Mouse (Mus musculus) limb, embryonic 10.5 days (tissue): ENCODE measurements at regions not wholly inside any gene's neighbourhood (a gene's known extent, or its start where the extent isn't known, plus 50 kb on each side); places are given as distances from the start of the nearest gene placed in this dataset.

ENCODE experiments used
- DNase-seq: peaks from one replicate; pipeline ENCODE4 v3.0.0-alpha.2; 2017; ENCODE audit warnings: low spot score
- H3K27ac ChIP-seq: fragments of 300-500 bp; sonication (generic); 2 replicates; pipeline ENCODE4 v1.5.1; 2016; ENCODE audit warnings: mild to moderate bottlenecking
- H3K27me3 ChIP-seq: fragments of 300-500 bp; sonication (generic); 2 replicates; pipeline ENCODE4 v1.6.1; 2016; ENCODE audit warnings: low read depth, mild to moderate bottlenecking; ENCODE audit not compliant: poor library complexity, severe bottlenecking
- H3K36me3 ChIP-seq: fragments of 300-500 bp; sonication (generic); 2 replicates; pipeline ENCODE4 v1.6.1; 2016; ENCODE audit warnings: mild to moderate bottlenecking, moderate library complexity
- H3K4me1 ChIP-seq: fragments of 300-500 bp; sonication (generic); 2 replicates; pipeline ENCODE4 v1.6.1; 2016
- H3K4me3 ChIP-seq: fragments of 300-500 bp; sonication (generic); 2 replicates; pipeline ENCODE4 v1.5.1; 2016; ENCODE audit warnings: mild to moderate bottlenecking, moderate library complexity
- H3K9me3 ChIP-seq: fragments of 300-500 bp; sonication (generic); replicated peaks from 2 replicates; pipeline ENCODE4 v1.6.1; 2016; ENCODE audit warnings: mild to moderate bottlenecking
- WGBS: fragments of 180-500 bp; shearing (Covaris S2); methylation state at CpG from one replicate; pipeline ENCODE4 v1.1.7; 2016; 5-methylcytosine and 5-hydroxymethylcytosine counted together

DNA sequence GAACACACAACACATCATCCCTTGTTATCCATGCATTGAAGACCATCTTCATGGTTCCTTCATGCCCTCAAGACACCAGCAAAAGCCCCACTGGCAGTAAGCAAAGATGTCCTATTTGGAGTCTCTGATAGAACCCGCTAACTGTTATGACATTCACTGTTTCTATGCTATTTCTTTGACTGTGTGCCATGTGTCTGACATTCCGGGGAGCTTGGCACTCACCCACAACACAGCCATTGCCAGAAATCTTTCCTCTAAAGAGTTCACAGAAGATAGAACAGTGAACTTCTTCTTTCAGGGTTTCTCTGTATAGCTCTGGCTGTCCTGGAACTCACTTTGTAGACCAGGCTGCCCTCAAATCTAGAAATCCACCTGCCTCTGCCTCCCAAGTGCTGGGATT lies 261.2 kb downstream of the Setd4 start:
- H3K27me3 ChIP-seq: no peaks in the 10 kb centered on the region
- no peak overlapping the region for H3K27ac ChIP-seq
- H3K4me3 ChIP-seq: no peak overlapping the region
- no peak for DNase-seq
- H3K4me1 ChIP-seq: peaks cover 14% of the 10 kb centered on the region; the same call in 1 of the 2 replicates
- WGBS: 94% methylated on average over 2 of the region's 2 CpGs
- H3K36me3 ChIP-seq: no peaks in the 10 kb centered on the region
- H3K9me3 ChIP-seq: no peaks in the 10 kb centered on the region

DNA sequence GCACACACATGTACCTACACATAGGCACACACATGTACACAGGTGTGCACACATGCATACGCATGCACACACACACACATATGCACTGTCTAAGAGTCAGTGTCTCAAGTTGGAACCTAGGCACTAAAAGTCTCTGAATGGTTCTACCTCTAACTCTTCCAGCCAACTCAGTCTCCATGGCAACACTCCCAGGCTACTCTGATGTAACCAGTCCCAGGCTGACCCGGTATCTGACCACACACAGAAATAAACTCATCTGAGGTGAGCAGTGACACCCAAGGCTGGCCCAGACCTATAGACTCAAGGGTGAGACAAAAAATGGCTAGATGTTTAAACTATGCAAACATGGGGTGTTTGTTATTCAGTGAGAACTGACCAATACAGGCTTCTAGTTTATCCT lies 262.1 kb downstream of the Setd4 start:
- 97% methylated on average over 2 of the region's 2 CpGs for WGBS
- peaks cover 14% of the 10 kb centered on the region; the same call in 1 of the 2 replicates for H3K4me1 ChIP-seq

DNA sequence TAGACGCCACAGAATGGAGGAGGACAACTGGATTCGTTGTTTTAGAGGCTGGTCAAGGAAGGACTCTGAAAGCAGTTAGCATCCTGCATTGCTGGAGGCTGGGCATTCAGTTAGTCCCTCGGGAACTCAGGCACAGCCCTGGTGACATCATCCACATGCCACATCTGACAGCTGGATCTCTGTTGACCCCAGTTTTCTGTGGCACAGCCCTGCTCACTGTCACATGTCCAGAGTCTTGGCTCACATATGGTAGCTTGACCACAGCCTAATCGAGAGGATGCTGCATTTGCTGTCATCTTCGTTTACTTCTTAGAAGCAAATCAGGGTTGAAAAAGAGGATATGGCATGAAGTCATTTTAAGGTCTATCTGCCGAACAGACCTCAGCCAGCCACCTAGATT lies 265.1 kb downstream of the Setd4 start:
- Histone ChIP-seq H3K27me3 (no peaks in the 10 kb centered on the region), H3K36me3 (no peaks in the 10 kb centered on the region), H3K4me1 (peaks cover 10% of the 10 kb centered on the region; the same call in 1 of the 2 replicates), H3K27ac (no peak overlapping the region), H3K9me3 (no peaks in the 10 kb centered on the region), H3K4me3 (no peak overlapping the region)
- 83% methylated on average over 6 of the region's 6 CpGs for WGBS
- no peak for DNase-seq

More for the DNA sequence above, 262.1 kb downstream of the Setd4 start:
- H3K27me3 ChIP-seq: no peaks in the 10 kb centered on the region
- no peak for DNase-seq
- no peaks in the 10 kb centered on the region for H3K36me3 ChIP-seq
- no peak overlapping the region for H3K27ac ChIP-seq
- no peak overlapping the region for H3K4me3 ChIP-seq
- H3K9me3 ChIP-seq: no peaks in the 10 kb centered on the region

DNA sequence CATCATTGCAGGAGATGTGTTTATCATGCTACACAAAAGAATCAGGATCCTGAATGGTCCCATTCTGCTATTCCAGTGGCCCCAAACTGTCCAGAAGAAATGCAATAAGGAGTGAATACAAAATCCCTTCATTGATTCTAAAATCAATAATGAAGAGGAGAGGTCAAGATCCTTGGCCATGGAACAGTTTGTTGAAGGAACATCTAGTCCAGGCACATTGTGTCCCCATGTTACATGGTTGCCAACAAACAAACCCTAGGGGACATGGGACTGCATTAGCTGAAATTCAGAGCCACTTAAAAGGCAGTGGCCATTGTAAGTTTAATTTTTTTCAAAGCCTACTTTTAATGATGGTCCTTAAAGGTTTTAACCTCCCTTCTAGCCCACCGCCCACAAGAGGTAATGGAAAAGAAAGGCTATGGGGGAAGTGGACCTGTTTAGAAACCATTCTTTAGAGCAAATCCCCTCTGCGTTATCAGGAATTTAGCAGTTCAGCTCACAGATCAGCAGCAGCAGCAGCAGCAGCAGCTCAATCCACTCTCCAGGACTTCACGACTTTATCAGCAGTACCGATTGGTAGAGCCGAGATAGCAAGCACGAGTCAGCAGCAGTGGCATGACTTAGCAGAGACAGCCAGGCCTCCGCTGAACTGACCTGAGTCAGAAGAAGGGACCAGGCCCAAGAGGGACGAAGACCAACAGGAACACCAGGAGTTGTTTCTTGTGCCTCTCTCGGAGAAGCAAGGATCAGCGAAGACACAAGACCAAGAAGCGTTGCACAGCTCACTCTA lies 268.3 kb downstream of the Setd4 start:
- Histone ChIP-seq H3K4me3 (no peak overlapping the region), H3K27ac (no peak overlapping the region), H3K4me1 (peaks cover 4% of the 10 kb centered on the region; the same call in 1 of the 2 replicates), H3K36me3 (no peaks in the 10 kb centered on the region), H3K9me3 (no peaks in the 10 kb centered on the region), H3K27me3 (peaks cover 14% of the 10 kb centered on the region; the same call in 1 of the 2 replicates)
- no peak for DNase-seq
- WGBS: 88% methylated on average over 11 of the region's 11 CpGs

DNA sequence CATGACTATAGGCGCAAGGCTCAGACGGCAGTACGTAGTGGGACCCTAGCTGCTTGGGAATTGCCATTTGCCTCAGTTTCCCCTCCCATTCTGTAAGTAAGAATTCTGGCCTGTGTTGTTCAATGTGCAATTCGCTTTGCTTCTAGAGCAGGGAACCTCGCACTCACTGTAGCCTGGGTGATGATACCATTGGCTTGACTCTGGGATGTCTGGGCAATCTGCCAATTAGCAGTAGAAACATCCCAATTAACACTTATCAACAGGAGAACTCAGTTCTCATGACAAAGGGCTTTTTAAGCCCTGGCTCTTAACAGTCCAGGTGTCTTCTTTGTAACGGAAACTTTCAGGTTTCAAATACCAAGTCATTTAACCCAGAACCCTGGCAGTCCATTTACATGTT lies 270.2 kb downstream of the Setd4 start:
- Histone ChIP-seq H3K4me1 (peaks cover 17% of the 10 kb centered on the region), H3K4me3 (no peak overlapping the region), H3K27me3 (peaks cover 21% of the 10 kb centered on the region), H3K36me3 (no peaks in the 10 kb centered on the region), H3K9me3 (no peaks in the 10 kb centered on the region), H3K27ac (no peak overlapping the region)
- WGBS: 87% methylated on average over 6 of the region's 6 CpGs
- DNase-seq: no peak

DNA sequence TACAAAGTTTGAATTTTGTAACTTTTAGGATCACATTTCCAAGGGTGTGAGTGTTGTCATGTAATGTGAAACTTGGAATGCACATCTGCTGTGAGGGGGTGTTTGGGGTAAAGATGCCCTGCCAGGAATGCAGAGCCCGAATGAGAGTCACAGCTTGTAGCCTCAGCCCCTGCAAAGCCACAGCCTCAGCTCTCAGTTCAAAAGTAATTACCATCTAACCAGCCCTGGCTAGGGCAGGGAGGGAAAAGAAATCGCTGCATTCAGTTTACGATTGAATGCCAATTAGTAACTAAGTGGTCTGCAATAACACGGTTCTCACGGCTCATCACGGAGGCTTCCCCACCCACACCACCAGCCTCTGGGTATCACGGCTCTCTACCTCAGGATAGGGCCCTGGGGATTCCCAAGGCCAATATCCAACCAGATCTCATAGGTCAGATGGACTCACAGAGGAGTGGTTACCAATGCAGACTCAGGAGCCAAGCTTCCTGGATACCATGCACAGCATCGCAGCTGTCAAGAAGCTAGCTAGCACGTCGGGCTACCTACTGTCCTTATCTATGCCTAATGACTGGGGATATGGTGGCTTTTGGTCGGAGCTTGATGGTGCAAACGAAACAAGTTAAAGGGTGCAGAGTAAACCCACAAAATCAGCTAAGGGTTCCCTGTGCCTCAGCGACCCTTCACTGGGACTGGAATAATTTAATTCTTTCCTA lies 275.0 kb downstream of the Setd4 start:
- Histone ChIP-seq H3K27me3 (peaks cover 21% of the 10 kb centered on the region), H3K4me1 (peaks cover 23% of the 10 kb centered on the region), H3K27ac (no peak overlapping the region), H3K9me3 (no peaks in the 10 kb centered on the region), H3K36me3 (no peaks in the 10 kb centered on the region), H3K4me3 (no peak overlapping the region)
- peak; percentile 38 for DNase-seq
- WGBS: 27% methylated on average over 13 of the region's 13 CpGs

DNA sequence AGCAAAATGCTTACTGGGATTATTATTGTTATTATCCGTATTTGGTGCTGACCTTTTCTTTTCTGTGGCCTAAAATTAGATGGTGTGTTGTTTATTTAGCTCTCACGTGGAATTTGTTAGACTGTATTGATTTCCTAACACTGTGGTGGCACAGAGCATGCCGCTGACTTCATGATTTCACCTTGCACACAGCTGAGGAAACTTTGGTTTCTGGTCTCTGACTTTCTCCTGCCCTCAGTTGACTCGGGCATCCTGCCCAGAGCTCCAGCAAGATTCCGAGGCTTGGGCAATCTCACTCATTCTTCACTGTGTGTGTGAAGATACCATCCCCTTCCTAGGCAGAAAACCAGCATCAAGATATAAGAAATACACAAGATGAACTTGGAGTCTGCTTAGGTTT lies 279.0 kb downstream of the Setd4 start:
- H3K4me1 ChIP-seq: peaks cover 24% of the 10 kb centered on the region

DNA sequence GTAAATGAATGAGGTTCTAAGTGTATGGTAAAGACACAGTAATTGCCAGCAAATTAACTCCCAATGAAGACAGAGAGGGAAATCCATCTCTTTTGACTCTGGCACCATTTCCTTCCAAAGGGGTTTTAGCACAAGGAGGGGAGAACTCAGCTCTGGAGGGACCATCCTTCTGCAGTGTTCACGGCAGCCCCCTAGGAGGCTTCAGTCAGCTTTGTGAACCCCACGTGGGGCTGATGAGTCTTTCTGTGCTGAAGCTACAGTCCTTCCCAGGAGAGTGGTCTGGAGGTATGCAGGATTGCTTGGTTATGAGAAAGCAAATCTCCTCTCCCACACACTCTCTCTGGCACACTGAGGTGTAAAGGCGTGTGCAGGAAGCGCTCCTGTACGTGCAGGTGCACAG lies 280.7 kb downstream of the Setd4 start:
- no peak for DNase-seq

More for the DNA sequence above, 279.0 kb downstream of the Setd4 start:
- Histone ChIP-seq H3K36me3 (no peaks in the 10 kb centered on the region), H3K27ac (no peak overlapping the region), H3K27me3 (peaks cover 1% of the 10 kb centered on the region; the same call in 1 of the 2 replicates), H3K9me3 (no peaks in the 10 kb centered on the region), H3K4me3 (no peak overlapping the region)
- WGBS: 90% methylated on average over 5 of the region's 5 CpGs
- DNase-seq: no peak

DNA sequence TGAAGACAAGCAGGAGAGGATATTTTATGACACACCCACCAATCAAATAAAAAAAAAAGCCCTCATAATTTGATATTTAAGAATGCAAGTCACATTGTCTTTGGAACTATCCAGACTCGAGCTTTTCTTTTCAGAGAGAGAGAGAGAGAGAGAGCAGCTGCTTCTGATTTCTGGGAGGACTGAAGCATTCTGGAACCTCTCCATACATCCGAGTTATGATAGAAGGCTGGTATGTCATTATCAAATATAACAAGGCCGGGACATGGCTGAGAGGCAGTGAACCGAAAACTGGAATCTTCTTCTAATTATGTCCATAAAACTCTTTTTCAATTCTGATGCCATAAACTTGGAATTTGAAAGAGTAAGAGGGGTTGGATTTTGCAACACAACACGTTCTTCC lies 284.3 kb downstream of the Setd4 start:
- Histone ChIP-seq H3K4me3 (no peak overlapping the region), H3K27ac (no peak overlapping the region), H3K4me1 (peaks cover 6% of the 10 kb centered on the region; the same call in 1 of the 2 replicates), H3K36me3 (no peaks in the 10 kb centered on the region), H3K27me3 (0 out of 2 replicates have a peak, but pooled peaks cover 4% of the 10 kb centered on the region), H3K9me3 (no peaks in the 10 kb centered on the region)
- DNase-seq: no peak
- WGBS: 89% methylated on average over 5 of the region's 5 CpGs

More for the DNA sequence above, 280.7 kb downstream of the Setd4 start:
- Histone ChIP-seq H3K9me3 (no peaks in the 10 kb centered on the region), H3K4me3 (no peak overlapping the region), H3K4me1 (peaks cover 7% of the 10 kb centered on the region), H3K36me3 (no peaks in the 10 kb centered on the region), H3K27me3 (no peaks in the 10 kb centered on the region), H3K27ac (no peak overlapping the region)
- WGBS: 68% methylated on average over 5 of the region's 5 CpGs

DNA sequence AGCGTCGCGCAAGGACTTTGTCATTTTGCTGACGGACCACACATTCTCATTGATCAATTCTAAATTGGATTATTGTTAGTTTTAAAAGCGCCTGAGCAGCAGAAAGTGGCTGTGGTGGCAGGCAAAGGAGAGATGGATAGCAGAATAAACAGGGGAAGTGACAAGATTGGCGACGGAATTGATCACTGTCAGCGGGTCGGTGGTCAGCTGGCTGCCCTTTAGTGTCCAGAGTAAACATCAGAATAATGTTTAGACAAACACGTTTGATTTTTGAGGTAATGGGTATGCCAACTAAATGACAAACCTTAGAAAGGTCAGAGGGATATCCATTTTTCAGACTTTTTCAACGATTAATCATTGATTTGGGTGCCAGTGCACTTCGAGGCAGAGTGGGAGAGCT lies 292.2 kb downstream of the Setd4 start:
- Histone ChIP-seq H3K9me3 (no peaks in the 10 kb centered on the region; the same call in 1 of the 2 replicates), H3K4me3 (no peak overlapping the region), H3K36me3 (no peaks in the 10 kb centered on the region), H3K4me1 (no peaks in the 10 kb centered on the region), H3K27ac (no peak overlapping the region), H3K27me3 (peaks cover 17% of the 10 kb centered on the region; the same call in 1 of the 2 replicates)
- 82% methylated on average over 12 of the region's 12 CpGs for WGBS
- no peak for DNase-seq

DNA sequence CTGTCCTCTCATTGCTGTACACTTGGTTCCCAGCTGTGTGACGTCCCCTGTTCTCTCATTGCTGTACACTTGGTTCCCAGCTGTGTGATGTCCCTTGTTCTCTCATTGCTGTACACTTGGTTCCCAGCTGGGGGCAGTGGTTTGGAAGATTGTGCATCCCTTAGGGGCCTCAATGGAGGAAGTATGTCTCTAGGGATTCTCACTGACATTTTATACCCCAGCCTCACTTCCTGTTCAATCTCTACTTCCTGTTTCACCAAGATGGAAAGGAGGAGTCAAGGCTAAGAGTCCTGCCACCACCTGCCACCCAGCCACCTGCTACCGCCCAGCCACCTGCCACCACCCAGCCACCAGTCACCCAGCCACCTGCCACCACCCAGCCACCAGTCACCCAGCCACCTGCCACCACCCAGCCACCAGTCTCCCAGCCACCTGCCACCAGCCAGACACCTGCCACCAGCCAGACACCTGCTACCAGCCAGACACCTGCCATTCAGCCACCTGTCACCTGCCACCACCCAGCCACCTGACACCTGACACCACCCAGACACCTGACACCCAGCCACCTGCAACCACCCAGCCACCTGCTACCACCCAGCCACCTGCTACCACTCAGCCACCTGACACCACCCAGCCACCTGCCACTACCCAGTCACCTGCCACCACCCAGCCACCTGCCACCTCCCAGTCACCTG lies 295.1 kb downstream of the Setd4 start:
- H3K9me3 ChIP-seq: no peaks in the 10 kb centered on the region; the same call in 1 of the 2 replicates
- H3K4me3 ChIP-seq: no peak overlapping the region
- no peaks in the 10 kb centered on the region for H3K4me1 ChIP-seq
- 91% methylated on average over 2 of the region's 2 CpGs for WGBS
- H3K27me3 ChIP-seq: peaks cover 12% of the 10 kb centered on the region; the same call in 1 of the 2 replicates
- DNase-seq: no peak
- no peaks in the 10 kb centered on the region for H3K36me3 ChIP-seq
- H3K27ac ChIP-seq: no peak overlapping the region

DNA sequence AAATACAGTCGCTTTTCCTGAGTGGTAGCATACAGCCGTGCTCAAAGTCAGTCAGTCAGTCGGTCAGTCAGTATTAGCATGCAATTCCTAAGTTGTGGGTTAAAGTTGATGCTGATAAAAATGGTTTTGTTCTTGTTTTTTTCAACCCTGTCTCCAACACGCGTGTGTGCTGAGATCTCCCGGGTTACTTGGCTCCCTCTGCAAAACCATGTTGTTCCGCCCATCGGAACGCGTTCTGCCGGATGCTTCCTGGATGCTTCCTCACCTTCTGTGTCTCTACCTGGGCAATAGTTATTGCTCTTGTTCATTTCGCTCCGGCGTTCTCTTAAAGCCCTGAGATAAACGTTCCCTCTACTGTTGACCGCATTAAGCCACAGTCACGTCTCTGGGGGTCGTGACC lies 296.9 kb downstream of the Setd4 start:
- Histone ChIP-seq H3K9me3 (no peaks in the 10 kb centered on the region; the same call in 1 of the 2 replicates), H3K36me3 (no peaks in the 10 kb centered on the region), H3K4me1 (no peaks in the 10 kb centered on the region), H3K27me3 (0 out of 2 replicates have a peak, but pooled peaks cover 3% of the 10 kb centered on the region), H3K27ac (no peak overlapping the region), H3K4me3 (no peak overlapping the region)
- DNase-seq: no peak
- 95% methylated on average over 18 of the region's 18 CpGs for WGBS
